Mouse (Mus musculus): ENCODE data around the gene Rbfox1. TPM values are rescaled to one million over a fixed set of nuclear protein-coding genes. Genes with fewer than 3 reads are reported as not detected.

Rbfox1 gene
- polyA plus RNA-seq, 1 experiment from 2014 or later: 3.1 TPM

DNA sequence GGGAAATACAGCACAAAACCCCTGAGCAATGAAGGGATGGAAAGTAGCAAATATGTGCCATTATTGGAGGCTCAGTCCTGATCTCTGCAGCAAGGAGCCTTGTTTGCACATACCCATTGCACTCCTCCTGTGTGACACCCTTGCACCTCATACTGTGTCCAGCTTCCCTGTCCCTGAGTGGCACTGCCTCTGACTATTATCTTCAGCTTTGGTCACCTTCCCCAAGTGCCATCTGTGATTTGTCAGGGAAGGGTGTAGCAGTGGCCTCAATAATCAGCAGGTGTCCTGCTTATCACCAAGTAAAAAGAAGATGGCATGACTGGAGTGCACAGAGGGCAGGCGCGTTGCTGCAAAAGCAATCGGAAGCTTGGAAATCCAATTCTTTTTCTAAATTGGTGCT, 1119.4 kb downstream of the Rbfox1 start:
- WGBS (ENCODE audit: insufficient replicate concordance): 81% methylated on average over 3 of the region's 3 CpGs
- H3K9ac ChIP-seq (ENCODE audit: low read depth, low read length): no peak overlapping the region

GRCm38 (mm10) chr16:7005478-7005877, 1120.3 kb downstream of the Rbfox1 start:
- ATAC-seq (replicated peaks; ENCODE audit: insufficient number of reproducible peaks, low FRiP score, low TSS enrichment): no peak
- 10% methylated on average over 3 of the region's 3 CpGs for WGBS (ENCODE audit: insufficient replicate concordance)
- no peak overlapping the region for H3K27ac ChIP-seq (ENCODE audit: low read depth, low read length)

More for the DNA sequence above, 1119.4 kb downstream of the Rbfox1 start:
- no peak overlapping the region for H3K27ac ChIP-seq (ENCODE audit: low read depth, low read length)
- no peaks in the 10 kb centered on the region for H3K36me3 ChIP-seq (ENCODE audit: control insufficient read depth, insufficient read depth, low read length)
- H3K4me2 ChIP-seq: no peak overlapping the region
- no peaks in the 10 kb centered on the region for H3K27me3 ChIP-seq (ENCODE audit: control insufficient read depth, insufficient read depth, low read length)
- H3K4me1 ChIP-seq (ENCODE audit: control insufficient read depth, insufficient read depth, low read length): no peaks in the 10 kb centered on the region
- no peaks in the 10 kb centered on the region for H3K9me3 ChIP-seq (replicated peaks; ENCODE audit: control insufficient read depth, low read length)
- H3K4me3 ChIP-seq (ENCODE audit: low read depth, low read length): no peak overlapping the region
- ATAC-seq (replicated peaks; ENCODE audit: insufficient number of reproducible peaks, low FRiP score, low TSS enrichment): no peak

GRCm38 (mm10) chr16:7017310-7017709, 1132.2 kb downstream of the Rbfox1 start:
- no peak overlapping the region for H3K4me3 ChIP-seq (ENCODE audit: low read depth, low read length)
- H3K36me3 ChIP-seq (ENCODE audit: control insufficient read depth, insufficient read depth, low read length): no peaks in the 10 kb centered on the region
- no peaks in the 10 kb centered on the region for H3K27me3 ChIP-seq (ENCODE audit: control insufficient read depth, insufficient read depth, low read length)
- ATAC-seq (replicated peaks; ENCODE audit: insufficient number of reproducible peaks, low FRiP score, low TSS enrichment): no peak
- H3K27ac ChIP-seq (ENCODE audit: low read depth, low read length): no peak overlapping the region
- no peak overlapping the region for H3K9ac ChIP-seq (ENCODE audit: low read depth, low read length)
- 73% methylated on average over 7 of the region's 7 CpGs for WGBS (ENCODE audit: insufficient replicate concordance)
- H3K4me2 ChIP-seq: no peak overlapping the region
- no peaks in the 10 kb centered on the region for H3K9me3 ChIP-seq (replicated peaks; ENCODE audit: control insufficient read depth, low read length)
- no peaks in the 10 kb centered on the region for H3K4me1 ChIP-seq (ENCODE audit: control insufficient read depth, insufficient read depth, low read length)

More at GRCm38 (mm10) chr16:7005478-7005877, 1120.3 kb downstream of the Rbfox1 start:
- no peaks in the 10 kb centered on the region for H3K27me3 ChIP-seq (ENCODE audit: control insufficient read depth, insufficient read depth, low read length)
- H3K4me1 ChIP-seq (ENCODE audit: control insufficient read depth, insufficient read depth, low read length): no peaks in the 10 kb centered on the region
- no peak overlapping the region for H3K9ac ChIP-seq (ENCODE audit: low read depth, low read length)
- H3K4me3 ChIP-seq (ENCODE audit: low read depth, low read length): no peak overlapping the region
- no peaks in the 10 kb centered on the region for H3K36me3 ChIP-seq (ENCODE audit: control insufficient read depth, insufficient read depth, low read length)
- H3K9me3 ChIP-seq (replicated peaks; ENCODE audit: control insufficient read depth, low read length): no peaks in the 10 kb centered on the region
- no peak overlapping the region for H3K4me2 ChIP-seq

DNA sequence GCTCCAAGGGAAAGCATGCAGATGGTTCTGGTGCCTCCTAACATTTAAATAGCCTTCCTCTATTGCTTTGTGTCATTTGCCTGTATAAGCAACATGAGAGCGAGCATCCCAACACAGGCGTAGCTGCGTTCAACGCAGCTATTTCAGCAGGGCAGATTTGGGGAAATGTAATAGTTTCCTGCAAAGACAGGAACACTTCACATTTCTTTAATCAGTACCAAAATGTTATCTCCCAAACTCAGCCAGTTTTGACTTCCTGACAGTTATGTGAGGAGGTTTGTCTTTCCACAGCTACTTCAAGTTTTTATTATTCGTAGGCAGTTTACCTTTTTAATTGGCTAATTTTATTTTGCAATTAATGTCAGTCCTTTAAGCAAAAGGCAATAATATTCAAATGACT, 1149.1 kb downstream of the Rbfox1 start:
- WGBS (ENCODE audit: insufficient replicate concordance): 67% methylated on average over 5 of the region's 5 CpGs
- no peak overlapping the region for H3K27ac ChIP-seq (ENCODE audit: low read depth, low read length)
- no peaks in the 10 kb centered on the region for H3K9me3 ChIP-seq (replicated peaks; ENCODE audit: control insufficient read depth, low read length)
- H3K4me1 ChIP-seq (ENCODE audit: control insufficient read depth, insufficient read depth, low read length): no peaks in the 10 kb centered on the region
- H3K27me3 ChIP-seq (ENCODE audit: control insufficient read depth, insufficient read depth, low read length): peaks cover 16% of the 10 kb centered on the region
- H3K36me3 ChIP-seq (ENCODE audit: control insufficient read depth, insufficient read depth, low read length): no peaks in the 10 kb centered on the region
- no peak overlapping the region for H3K4me2 ChIP-seq
- H3K4me3 ChIP-seq (ENCODE audit: low read depth, low read length): no peak overlapping the region
- ATAC-seq (replicated peaks; ENCODE audit: insufficient number of reproducible peaks, low FRiP score, low TSS enrichment): no peak
- H3K9ac ChIP-seq (ENCODE audit: low read depth, low read length): no peak overlapping the region

DNA sequence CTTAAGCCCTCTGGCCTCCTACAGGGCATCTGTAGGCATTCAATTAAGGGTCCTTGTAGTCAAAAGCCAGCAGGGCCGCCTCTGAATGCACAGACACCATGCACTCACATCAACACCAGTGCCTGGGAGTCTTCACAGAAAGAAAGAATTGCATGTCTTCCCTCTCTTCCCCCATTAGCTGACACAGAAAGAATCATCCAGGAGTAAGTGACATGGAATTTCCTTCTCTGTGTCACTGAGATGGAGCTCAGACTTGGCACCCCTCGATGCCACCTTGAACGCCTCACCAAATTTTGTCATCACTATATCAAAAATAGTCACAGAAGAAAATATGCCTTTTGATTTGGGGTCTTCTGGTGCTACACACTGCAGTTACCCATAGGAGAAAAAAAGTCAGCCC, 1151.4 kb downstream of the Rbfox1 start:
- no peak overlapping the region for H3K9ac ChIP-seq (ENCODE audit: low read depth, low read length)
- peaks cover 31% of the 10 kb centered on the region for H3K27me3 ChIP-seq (ENCODE audit: control insufficient read depth, insufficient read depth, low read length)
- no peaks in the 10 kb centered on the region for H3K9me3 ChIP-seq (replicated peaks; ENCODE audit: control insufficient read depth, low read length)
- H3K36me3 ChIP-seq (ENCODE audit: control insufficient read depth, insufficient read depth, low read length): no peaks in the 10 kb centered on the region
- H3K4me1 ChIP-seq (ENCODE audit: control insufficient read depth, insufficient read depth, low read length): no peaks in the 10 kb centered on the region
- no peak overlapping the region for H3K27ac ChIP-seq (ENCODE audit: low read depth, low read length)
- 56% methylated on average over 3 of the region's 3 CpGs for WGBS (ENCODE audit: insufficient replicate concordance)
- H3K4me2 ChIP-seq: no peak overlapping the region
- no peak for ATAC-seq (replicated peaks; ENCODE audit: insufficient number of reproducible peaks, low FRiP score, low TSS enrichment)
- no peak overlapping the region for H3K4me3 ChIP-seq (ENCODE audit: low read depth, low read length)

- Histone ChIP-seq H3K4me2 (no peak overlapping the region), H3K9ac (ENCODE audit: low read depth, low read length) (no peak overlapping the region), H3K4me3 (ENCODE audit: low read depth, low read length) (no peak overlapping the region), H3K9me3 (replicated peaks; ENCODE audit: control insufficient read depth, low read length) (no peaks in the 10 kb centered on the region), H3K4me1 (ENCODE audit: control insufficient read depth, insufficient read depth, low read length) (no peaks in the 10 kb centered on the region), H3K27ac (ENCODE audit: low read depth, low read length) (no peak overlapping the region), H3K36me3 (ENCODE audit: control insufficient read depth, insufficient read depth, low read length) (no peaks in the 10 kb centered on the region), H3K27me3 (ENCODE audit: control insufficient read depth, insufficient read depth, low read length) (peaks cover 31% of the 10 kb centered on the region)
- ATAC-seq (replicated peaks; ENCODE audit: insufficient number of reproducible peaks, low FRiP score, low TSS enrichment): no peak
- 29% methylated on average over 8 of the region's 8 CpGs for WGBS (ENCODE audit: insufficient replicate concordance)
Measured at GRCm38 (mm10) chr16:7036988-7037387, 1151.8 kb downstream of the Rbfox1 start.

DNA sequence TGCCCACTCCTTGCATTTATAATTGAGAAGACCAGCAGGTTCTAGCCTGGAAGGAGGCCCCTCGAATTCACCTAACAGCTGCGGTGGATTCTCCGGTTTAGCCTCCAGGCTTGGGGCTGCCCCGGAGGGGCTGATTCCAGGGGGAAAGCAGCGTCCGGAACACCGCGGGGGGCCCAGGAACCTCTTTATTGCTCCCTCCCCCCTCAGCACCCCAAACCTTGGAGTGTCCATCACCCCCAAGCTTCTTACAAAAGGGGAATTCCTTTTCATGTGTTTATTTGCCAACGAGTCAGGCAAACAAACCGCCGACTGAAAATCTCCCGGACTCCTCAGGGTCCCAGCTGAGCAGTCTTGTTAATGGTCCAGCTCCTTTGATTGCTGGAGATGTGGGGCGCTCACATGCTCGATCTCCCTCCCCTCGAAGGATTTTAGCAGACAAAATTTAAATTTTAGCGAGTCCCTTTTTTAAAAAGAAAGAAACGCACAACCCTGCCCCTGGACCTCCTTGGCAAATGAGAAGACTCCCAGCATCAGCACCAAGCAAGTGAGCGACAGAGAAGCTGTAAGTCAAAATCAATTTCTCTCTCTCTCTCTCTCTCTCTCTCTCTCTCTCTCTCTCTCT, 1153.6 kb downstream of the Rbfox1 start:
- Histone ChIP-seq H3K27me3 (ENCODE audit: control insufficient read depth, insufficient read depth, low read length) (peaks cover 31% of the 10 kb centered on the region), H3K27ac (ENCODE audit: low read depth, low read length) (no peak overlapping the region), H3K9me3 (replicated peaks; ENCODE audit: control insufficient read depth, low read length) (no peaks in the 10 kb centered on the region), H3K36me3 (ENCODE audit: control insufficient read depth, insufficient read depth, low read length) (no peaks in the 10 kb centered on the region), H3K4me1 (ENCODE audit: control insufficient read depth, insufficient read depth, low read length) (no peaks in the 10 kb centered on the region), H3K4me2 (peak overlapping the region; percentile 60), H3K4me3 (ENCODE audit: low read depth, low read length) (peak overlapping the region; percentile 29), H3K9ac (ENCODE audit: low read depth, low read length) (0 out of 2 replicates have a peak overlapping the region, but pooled peaks have one; percentile 39)
- no peak for ATAC-seq (replicated peaks; ENCODE audit: insufficient number of reproducible peaks, low FRiP score, low TSS enrichment)
- under 1% methylated on average over 18 of the region's 18 CpGs for WGBS (ENCODE audit: insufficient replicate concordance)

GRCm38 (mm10) chr16:7039404-7040367, 1154.5 kb downstream of the Rbfox1 start:
- WGBS (ENCODE audit: insufficient replicate concordance): 1% methylated on average over 29 of the region's 30 CpGs
- no peak for ATAC-seq (replicated peaks; ENCODE audit: insufficient number of reproducible peaks, low FRiP score, low TSS enrichment)
- Histone ChIP-seq H3K4me2 (peak overlapping the region; percentile 59), H3K9ac (ENCODE audit: low read depth, low read length) (no peak overlapping the region), H3K36me3 (ENCODE audit: control insufficient read depth, insufficient read depth, low read length) (no peaks in the 10 kb centered on the region), H3K27me3 (ENCODE audit: control insufficient read depth, insufficient read depth, low read length) (peaks cover 31% of the 10 kb centered on the region), H3K9me3 (replicated peaks; ENCODE audit: control insufficient read depth, low read length) (no peaks in the 10 kb centered on the region), H3K4me1 (ENCODE audit: control insufficient read depth, insufficient read depth, low read length) (no peaks in the 10 kb centered on the region), H3K27ac (ENCODE audit: low read depth, low read length) (no peak overlapping the region), H3K4me3 (ENCODE audit: low read depth, low read length) (peak overlapping the region; percentile 25)
